Mouse (Mus musculus) liver, embryonic 11.5 days (tissue): ENCODE measurements around the gene Slc25a33. TPM values are rescaled to one million over a fixed set of nuclear protein-coding genes. Genes with fewer than 3 reads are reported as not detected.

Experiments
- ATAC-seq: fragments of 200-750 bp; cut with Nextera tagmentation; replicated peaks from 2 replicates; pipeline ENCODE4 v1.8.0; 2017; ENCODE audit warnings: moderate number of reproducible peaks, mild to moderate bottlenecking, moderate TSS enrichment, moderate library complexity; ENCODE audit not compliant: low FRiP score
- DNase-seq: peaks from one replicate; pipeline ENCODE4 v3.0.0-alpha.2; 2017; ENCODE audit warnings: low spot score
- H3K27ac ChIP-seq: fragments of 300-500 bp; sonication (generic); 2 replicates; pipeline ENCODE4 v1.5.1; 2014; ENCODE audit warnings: mild to moderate bottlenecking, low read depth, low read length, control low read depth
- H3K27me3 ChIP-seq: fragments of 300-500 bp; sonication (generic); replicated peaks from 2 replicates; pipeline ENCODE4 v1.6.1; 2014; ENCODE audit warnings: low read length, mixed read lengths; ENCODE audit not compliant: control insufficient read depth, insufficient read depth
- H3K36me3 ChIP-seq: fragments of 300-500 bp; sonication (generic); 2 replicates; pipeline ENCODE4 v1.6.1; 2014; ENCODE audit warnings: mild to moderate bottlenecking, low read length, moderate library complexity, mixed read lengths; ENCODE audit not compliant: control insufficient read depth, insufficient read depth
- H3K4me1 ChIP-seq: fragments of 300-500 bp; sonication (generic); replicated peaks from 2 replicates; pipeline ENCODE4 v1.6.1; 2014; ENCODE audit warnings: low read length, mixed read lengths; ENCODE audit not compliant: control insufficient read depth, insufficient read depth
- H3K4me2 ChIP-seq: fragments of 300-500 bp; sonication (generic); 2 replicates; pipeline ENCODE4 v1.6.1; 2014; ENCODE audit warnings: mild to moderate bottlenecking, control low read depth, moderate library complexity
- H3K4me3 ChIP-seq: fragments of 300-500 bp; sonication (generic); 2 replicates; pipeline ENCODE4 v1.5.1; 2014; ENCODE audit warnings: low read depth, low read length, control low read depth
- H3K9ac ChIP-seq: fragments of 300-500 bp; sonication (generic); 2 replicates; pipeline ENCODE4 v1.6.1; 2014; ENCODE audit warnings: low read depth, low read length, control low read depth
- H3K9me3 ChIP-seq: fragments of 300-500 bp; sonication (generic); 2 replicates; pipeline ENCODE4 v1.6.1; 2016; ENCODE audit warnings: low read length, inconsistent platforms, mixed read lengths; ENCODE audit not compliant: control insufficient read depth
- WGBS: fragments of 180-500 bp; shearing (Covaris S2); extraction: QIAGEN DNeasy Blood & Tissue Kit; methylation state at CpG from one replicate; pipeline ENCODE4 v1.1.7; 2014; 5-methylcytosine and 5-hydroxymethylcytosine counted together
- polyA plus RNA-seq: library from polyadenylated mRNA; unstranded; fragments of >200 nt; fragmentation: Nextera tagmentation; extraction: Ambion mirVana; gene quantifications from 2 replicates; pipeline ENCODE4 v1.2.1, GENCODE M21; 2014

Slc25a33 gene
- polyA plus RNA-seq, 1 experiment from 2014 or later = 23.2 TPM

GRCm38 (mm10) chr4:149791470-149791869, 17.4 kb upstream of the Slc25a33 start:
- WGBS = 78% methylated on average over 4 of the region's 4 CpGs
- Histone ChIP-seq H3K36me3 (no peaks in the 10 kb centered on the region), H3K4me2 (no peak overlapping the region), H3K9me3 (no peaks in the 10 kb centered on the region), H3K4me3 (no peak overlapping the region), H3K27ac (no peak overlapping the region), H3K4me1 (peaks cover 19% of the 10 kb centered on the region), H3K27me3 (no peaks in the 10 kb centered on the region), H3K9ac (no peak overlapping the region)
- no peak for ATAC-seq
- DNase-seq = no peak

GRCm38 (mm10) chr4:149790969-149791368, 16.9 kb upstream of the Slc25a33 start:
- H3K4me3 ChIP-seq = no peak overlapping the region
- 81% methylated on average over 2 of the region's 2 CpGs for WGBS
- no peaks in the 10 kb centered on the region for H3K36me3 ChIP-seq
- ATAC-seq (no peak), DNase-seq (no peak)
- H3K9me3 ChIP-seq = no peaks in the 10 kb centered on the region
- no peak overlapping the region for H3K27ac ChIP-seq
- no peak overlapping the region for H3K9ac ChIP-seq
- peaks cover 15% of the 10 kb centered on the region for H3K4me1 ChIP-seq
- H3K4me2 ChIP-seq = no peak overlapping the region
- H3K27me3 ChIP-seq = no peaks in the 10 kb centered on the region

- H3K36me3 ChIP-seq = no peaks in the 10 kb centered on the region
- peaks cover 12% of the 10 kb centered on the region for H3K4me1 ChIP-seq
- no peak overlapping the region for H3K9ac ChIP-seq
- no peak overlapping the region for H3K4me2 ChIP-seq
- no peaks in the 10 kb centered on the region for H3K27me3 ChIP-seq
- H3K4me3 ChIP-seq = no peak overlapping the region
- H3K9me3 ChIP-seq = no peaks in the 10 kb centered on the region
- ATAC-seq (no peak), DNase-seq (no peak)
- H3K27ac ChIP-seq = no peak overlapping the region
- WGBS = 48% methylated on average over 4 of the region's 4 CpGs
These were observed 16.5 kb upstream of the Slc25a33 start for GRCm38 (mm10) chr4:149790546-149790945.

- Histone ChIP-seq H3K4me3 (no peak overlapping the region), H3K27ac (no peak overlapping the region), H3K4me1 (peaks cover 12% of the 10 kb centered on the region), H3K9me3 (no peaks in the 10 kb centered on the region), H3K36me3 (no peaks in the 10 kb centered on the region), H3K9ac (no peak overlapping the region), H3K4me2 (no peak overlapping the region), H3K27me3 (no peaks in the 10 kb centered on the region)
- DNase-seq (no peak), ATAC-seq (peak; percentile 35; the same call in 1 of the 2 replicates)
- WGBS = 83% methylated on average over 13 of the region's 13 CpGs
These were observed 15.5 kb upstream of the Slc25a33 start for GRCm38 (mm10) chr4:149789421-149790194.

- WGBS = 75% methylated on average over 5 of the region's 5 CpGs
- no peak overlapping the region for H3K4me3 ChIP-seq
- H3K4me1 ChIP-seq = peaks cover 17% of the 10 kb centered on the region
- H3K27ac ChIP-seq = no peak overlapping the region
- H3K4me2 ChIP-seq = no peak overlapping the region
- ATAC-seq = no peak
- DNase-seq = no peak
- no peaks in the 10 kb centered on the region for H3K27me3 ChIP-seq
- no peak overlapping the region for H3K9ac ChIP-seq
- H3K36me3 ChIP-seq = no peaks in the 10 kb centered on the region
- no peaks in the 10 kb centered on the region for H3K9me3 ChIP-seq
These were observed 10.8 kb upstream of the Slc25a33 start for GRCm38 (mm10) chr4:149784901-149785300.

GRCm38 (mm10) chr4:149784371-149784770, 10.3 kb upstream of the Slc25a33 start:
- H3K9ac ChIP-seq = no peak overlapping the region
- H3K36me3 ChIP-seq = no peaks in the 10 kb centered on the region
- no peaks in the 10 kb centered on the region for H3K9me3 ChIP-seq
- 77% methylated on average over 9 of the region's 9 CpGs for whole genome bisulfite sequencing
- peaks cover 15% of the 10 kb centered on the region for H3K4me1 ChIP-seq
- ATAC-seq (no peak), DNase-seq (no peak)
- H3K4me2 ChIP-seq = no peak overlapping the region
- no peak overlapping the region for H3K4me3 ChIP-seq
- no peaks in the 10 kb centered on the region for H3K27me3 ChIP-seq
- H3K27ac ChIP-seq = no peak overlapping the region

GRCm38 (mm10) chr4:149782975-149783374, 8.9 kb upstream of the Slc25a33 start:
- no peak overlapping the region for H3K4me2 ChIP-seq
- peaks cover 15% of the 10 kb centered on the region for H3K4me1 ChIP-seq
- H3K27me3 ChIP-seq = no peaks in the 10 kb centered on the region
- ATAC-seq = no peak
- H3K27ac ChIP-seq = no peak overlapping the region
- no peaks in the 10 kb centered on the region for H3K36me3 ChIP-seq
- H3K9ac ChIP-seq = no peak overlapping the region
- no peak for DNase-seq
- H3K9me3 ChIP-seq = no peaks in the 10 kb centered on the region
- WGBS = 78% methylated on average over 8 of the region's 8 CpGs
- H3K4me3 ChIP-seq = no peak overlapping the region

GRCm38 (mm10) chr4:149780565-149781356, 6.7 kb upstream of the Slc25a33 start:
- 0 out of 2 replicates have a peak overlapping the region, but pooled peaks have one; percentile 46 for H3K27ac ChIP-seq
- H3K9me3 ChIP-seq = no peaks in the 10 kb centered on the region
- no peaks in the 10 kb centered on the region for H3K27me3 ChIP-seq
- no peaks in the 10 kb centered on the region for H3K36me3 ChIP-seq
- no peak overlapping the region for H3K9ac ChIP-seq
- peaks cover 17% of the 10 kb centered on the region for H3K4me1 ChIP-seq
- no peak overlapping the region for H3K4me3 ChIP-seq
- no peak for ATAC-seq
- DNase-seq = no peak
- 44% methylated on average over 13 of the region's 13 CpGs for WGBS
- H3K4me2 ChIP-seq = no peak overlapping the region
